Mouse (Mus musculus): ENCODE results near the gene Hdac7.

GRCm38 (mm10) chr15:97836153-97836893 lies 8.0 kb downstream of the Hdac7 start:
- TF ChIP-seq CTCF (IDR thresholded peaks at IDR 0.05; ENCODE audit: control insufficient read depth, insufficient read depth, low read length) (no peak), POLR2A (IDR thresholded peaks at IDR 0.05; ENCODE audit: borderline replicate concordance, control insufficient read depth, low read depth, low read length) (no peak)
